Mouse (Mus musculus) MEL (cell line): Measurements from ENCODE around the gene Gm20708.

Experiments
- CTCF ChIP-seq, 3 experiments: IDR thresholded peaks in 2 of 3; conservative IDR thresholded peaks in 1 of 3; 2 replicates each; pipeline ENCODE4 v1.5.1; 2011 to 2012; ENCODE audit warnings: low read length in 3 of 3, low read depth in 2 of 3, mild to moderate bottlenecking in 2 of 3, improper control_type of control experiment in 1 of 3, inconsistent platforms in 1 of 3, mixed read lengths in 1 of 3, moderate library complexity in 1 of 3; ENCODE audit not compliant: control insufficient read depth in 1 of 3, insufficient read depth in 1 of 3, poor library complexity in 1 of 3, severe bottlenecking in 1 of 3
- POLR2A ChIP-seq, 2 experiments: IDR thresholded peaks; 2 replicates each; pipeline ENCODE4 v1.6.1; 2011 to 2012; ENCODE audit warnings: low read length in 2 of 2, mild to moderate bottlenecking in 2 of 2, control low read depth in 1 of 2, improper control_type of control experiment in 1 of 2, low read depth in 1 of 2, moderate library complexity in 1 of 2; ENCODE audit not compliant: control insufficient read depth in 1 of 2, insufficient read depth in 1 of 2, poor library complexity in 1 of 2
- TCF12 ChIP-seq: IDR thresholded peaks from 2 replicates; pipeline ENCODE4 v1.6.1; 2014; ENCODE audit warnings: low read depth, mild to moderate bottlenecking, inconsistent platforms, low read length, improper control_type of control experiment, moderate library complexity
- USF2 ChIP-seq, 2 experiments: IDR thresholded peaks; 2 replicates each; pipeline ENCODE4 v1.6.1; 2011 to 2012; ENCODE audit warnings: improper control_type of control experiment in 2 of 2, low read length in 2 of 2, borderline replicate concordance in 1 of 2, inconsistent platforms in 1 of 2, low read depth in 1 of 2, mild to moderate bottlenecking in 1 of 2; ENCODE audit not compliant: insufficient read depth in 1 of 2

DNA sequence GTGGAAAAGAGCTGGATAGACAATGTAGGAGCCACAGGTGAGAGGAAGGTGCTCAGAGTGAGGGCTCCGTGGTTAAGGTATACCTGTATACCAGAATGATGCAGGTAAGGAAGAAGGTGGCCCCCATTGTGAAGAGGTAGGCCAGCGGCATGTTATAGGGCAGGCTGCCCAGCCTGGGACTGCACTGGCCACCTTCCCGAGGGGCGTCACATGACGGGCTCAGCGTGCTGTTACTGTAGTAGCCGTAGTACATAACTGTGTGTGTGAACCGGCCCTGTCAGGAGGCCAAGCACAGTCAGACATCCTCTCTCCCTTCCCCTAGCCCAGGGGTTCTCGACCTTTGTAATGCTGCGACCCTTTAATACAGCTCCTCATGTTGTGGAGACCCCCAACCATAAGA, 34.5 kb upstream of the Gm20708 start:
- TF ChIP-seq USF2 (IDR thresholded peaks at IDR 0.05; ENCODE audit: borderline replicate concordance in 1 of 2, insufficient read depth in 1 of 2, low read depth in 1 of 2, low read length in 2 of 2) (no peak), TCF12 (no peak), CTCF (IDR thresholded peaks at IDR 0.05 in 2 of 3, conservative IDR thresholded peaks at IDR 0.05 in 1 of 3; ENCODE audit: control insufficient read depth in 1 of 3, insufficient read depth in 1 of 3, low read depth in 2 of 3, low read length in 3 of 3, poor library complexity in 1 of 3, severe bottlenecking in 1 of 3) (no peak), POLR2A (IDR thresholded peaks at IDR 0.05; ENCODE audit: control insufficient read depth in 1 of 2, insufficient read depth in 1 of 2, low read depth in 1 of 2, low read length in 2 of 2, poor library complexity in 1 of 2) (no peak)
